Mouse (Mus musculus) limb, embryonic 14.5 days (tissue): ENCODE measurements at regions not wholly inside any gene's neighbourhood (a gene's known extent, or its start where the extent isn't known, plus 50 kb on each side); places are given as distances from the start of the nearest gene placed in this dataset.

Experiments
- ATAC-seq: fragments of 200-750 bp; cut with Nextera tagmentation; 2 replicates; pipeline ENCODE4 v1.8.0; 2017; ENCODE audit warnings: low read depth, moderate number of reproducible peaks, moderate TSS enrichment; ENCODE audit not compliant: low FRiP score
- DNase-seq: peaks from one replicate; pipeline ENCODE4 v3.0.0-alpha.2; 2015; ENCODE audit warnings: low spot score
- H3K27ac ChIP-seq: fragments of 300-500 bp; sonication (generic); replicated peaks from 2 replicates; pipeline ENCODE4 v1.5.1; 2014; ENCODE audit warnings: low read depth, mild to moderate bottlenecking, low read length, moderate library complexity, mixed read lengths
- H3K27me3 ChIP-seq: fragments of 300-500 bp; sonication (generic); 2 replicates; pipeline ENCODE4 v1.6.1; 2014; ENCODE audit warnings: low read length, mixed read lengths; ENCODE audit not compliant: control insufficient read depth, insufficient read depth
- H3K36me3 ChIP-seq: fragments of 300-500 bp; sonication (generic); 2 replicates; pipeline ENCODE4 v1.6.1; 2014; ENCODE audit warnings: mild to moderate bottlenecking, low read length, moderate library complexity, mixed read lengths; ENCODE audit not compliant: control insufficient read depth, insufficient read depth
- H3K4me1 ChIP-seq: fragments of 300-500 bp; sonication (generic); 2 replicates; pipeline ENCODE4 v1.6.1; 2014; ENCODE audit warnings: antibody characterized with exemption, low read length, mixed read lengths; ENCODE audit not compliant: control insufficient read depth, insufficient read depth
- H3K4me2 ChIP-seq: fragments of 300-500 bp; sonication (generic); replicated peaks from 2 replicates; pipeline ENCODE4 v1.6.1; 2014; ENCODE audit warnings: low read depth, mild to moderate bottlenecking, low read length, moderate library complexity; ENCODE audit not compliant: severe bottlenecking
- H3K4me3 ChIP-seq: fragments of 300-500 bp; sonication (generic); replicated peaks from 2 replicates; pipeline ENCODE4 v1.5.1; 2014; ENCODE audit warnings: low read length
- H3K9ac ChIP-seq: fragments of 300-500 bp; sonication (generic); 2 replicates; pipeline ENCODE4 v1.6.1; 2014; ENCODE audit warnings: mild to moderate bottlenecking, low read depth, low read length, moderate library complexity; ENCODE audit not compliant: severe bottlenecking
- H3K9me3 ChIP-seq: fragments of 300-500 bp; sonication (generic); 2 replicates; pipeline ENCODE4 v1.6.1; 2016; ENCODE audit warnings: low read length; ENCODE audit not compliant: control insufficient read depth
- POLR2A ChIP-seq: fragments of 200-500 bp; IDR thresholded peaks from 2 replicates; pipeline ENCODE4 v1.8.0; 2012; ENCODE audit warnings: inconsistent platforms, mild to moderate bottlenecking, moderate library complexity, borderline replicate concordance; ENCODE audit not compliant: insufficient read depth, insufficient read length; ENCODE audit errors: extremely low read depth
- WGBS: fragments of 180-500 bp; shearing (Covaris S2); extraction: QIAGEN DNeasy Blood & Tissue Kit; methylation state at CpG from one replicate; pipeline ENCODE4 v1.1.7; 2014; 5-methylcytosine and 5-hydroxymethylcytosine counted together

DNA sequence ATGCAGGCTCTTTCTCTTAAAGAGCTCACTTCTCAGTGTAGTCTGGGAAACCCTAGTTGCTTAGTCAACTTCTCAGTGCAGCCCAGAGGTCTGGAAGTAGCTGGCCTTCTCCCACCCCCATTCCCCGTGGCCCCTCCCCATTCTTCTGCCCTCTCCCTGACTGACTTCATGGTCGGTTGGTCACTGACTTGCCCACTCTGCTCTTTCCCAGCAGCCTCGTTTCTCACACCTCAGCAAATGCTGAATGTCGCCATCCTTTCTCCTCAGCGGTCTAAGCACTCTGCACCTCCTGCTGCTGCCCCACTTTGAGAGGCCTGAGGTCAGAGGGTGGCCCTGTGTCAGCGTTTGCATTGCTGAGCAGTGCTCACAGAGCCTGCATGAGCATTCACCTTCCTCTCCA is 70.8 kb upstream of the Ntrk2 start:
- Histone ChIP-seq H3K27ac (no peak overlapping the region), H3K4me3 (no peak overlapping the region), H3K27me3 (no peaks in the 10 kb centered on the region), H3K9me3 (no peaks in the 10 kb centered on the region), H3K4me2 (no peak overlapping the region), H3K9ac (no peak overlapping the region), H3K4me1 (peaks cover 3% of the 10 kb centered on the region; the same call in 1 of the 2 replicates), H3K36me3 (no peaks in the 10 kb centered on the region)
- ATAC-seq (no peak), DNase-seq (no peak)
- no peak for TF ChIP-seq POLR2A
- 24% methylated on average over 6 of the region's 6 CpGs for WGBS

DNA sequence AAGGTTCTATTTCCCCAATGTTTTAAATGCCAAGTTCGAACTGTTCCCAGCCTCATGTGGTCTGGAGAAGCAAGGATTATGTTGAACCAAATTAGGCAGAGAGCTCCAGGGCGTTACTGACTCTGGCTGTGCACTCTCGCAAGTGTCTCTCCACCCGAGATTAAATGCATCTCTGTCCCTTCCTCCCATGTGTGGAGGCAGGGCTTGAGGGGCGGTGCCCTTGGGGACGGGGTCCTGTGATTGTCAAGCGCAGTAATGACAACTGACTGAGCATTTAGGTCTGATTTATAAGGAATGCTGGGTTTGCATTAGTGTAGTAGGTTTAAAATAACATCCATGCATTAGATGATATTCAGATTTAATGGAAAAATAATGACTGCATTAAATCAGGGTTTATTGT is 65.6 kb upstream of the Ntrk2 start:
- WGBS = 53% methylated on average over 7 of the region's 7 CpGs
- no peak for DNase-seq
- Histone ChIP-seq H3K9ac (no peak overlapping the region), H3K27me3 (no peaks in the 10 kb centered on the region), H3K9me3 (no peaks in the 10 kb centered on the region), H3K4me1 (no peaks in the 10 kb centered on the region), H3K4me3 (no peak overlapping the region), H3K27ac (no peak overlapping the region), H3K4me2 (no peak overlapping the region), H3K36me3 (no peaks in the 10 kb centered on the region)
- no peak for TF ChIP-seq POLR2A
- ATAC-seq = no peak

DNA sequence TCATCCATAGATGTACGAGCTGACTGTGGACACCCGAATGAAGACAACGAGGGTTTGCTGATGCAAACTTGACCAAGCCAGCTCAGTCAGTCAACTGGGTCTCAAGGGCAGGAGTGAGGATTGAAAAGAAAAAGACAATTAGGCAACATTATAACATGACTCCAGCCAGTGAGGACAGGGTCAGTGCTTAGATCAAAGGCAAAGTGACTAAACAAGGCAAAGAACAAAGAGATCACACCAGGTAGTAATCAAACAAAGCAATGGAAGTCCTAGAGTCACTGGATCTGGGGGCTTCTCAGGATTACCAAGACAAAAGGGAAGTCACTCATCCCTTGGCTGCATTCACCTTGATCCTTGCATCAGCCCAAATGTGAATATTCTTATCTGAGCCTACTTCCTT is 60.3 kb upstream of the Ntrk2 start:
- no peaks in the 10 kb centered on the region for H3K9me3 ChIP-seq
- H3K36me3 ChIP-seq = no peaks in the 10 kb centered on the region
- no peaks in the 10 kb centered on the region for H3K27me3 ChIP-seq
- no peak overlapping the region for H3K9ac ChIP-seq
- WGBS = 79% methylated on average over 3 of the region's 3 CpGs
- H3K4me1 ChIP-seq = no peaks in the 10 kb centered on the region
- ATAC-seq = no peak
- H3K4me2 ChIP-seq = no peak overlapping the region
- no peak for DNase-seq
- no peak overlapping the region for H3K27ac ChIP-seq
- H3K4me3 ChIP-seq = no peak overlapping the region
- no peak for TF ChIP-seq POLR2A

DNA sequence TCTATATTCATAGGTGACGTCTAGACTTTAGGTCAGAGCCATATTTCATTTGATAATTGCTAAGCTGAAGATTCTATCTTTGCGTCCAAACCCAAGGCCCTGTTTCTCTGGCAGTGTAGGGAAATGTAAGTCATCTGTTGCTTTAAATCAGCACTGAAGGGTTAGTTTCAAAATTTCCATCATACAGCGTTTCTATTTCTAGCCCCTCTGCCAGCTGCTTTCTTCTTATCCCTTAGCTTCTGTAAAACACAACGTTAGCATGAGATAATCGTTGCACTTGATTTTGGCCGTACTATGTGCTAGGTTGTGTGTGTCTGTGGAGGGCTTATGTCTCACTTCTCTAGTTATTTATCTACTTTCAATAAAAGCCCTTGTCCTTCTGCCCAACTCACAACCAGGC is 58.7 kb upstream of the Ntrk2 start:
- Histone ChIP-seq H3K27me3 (no peaks in the 10 kb centered on the region), H3K27ac (no peak overlapping the region), H3K9ac (no peak overlapping the region), H3K36me3 (no peaks in the 10 kb centered on the region), H3K4me1 (no peaks in the 10 kb centered on the region), H3K4me2 (no peak overlapping the region), H3K4me3 (no peak overlapping the region), H3K9me3 (no peaks in the 10 kb centered on the region)
- DNase-seq (no peak), ATAC-seq (no peak)
- TF ChIP-seq POLR2A = no peak
- 83% methylated on average over 6 of the region's 6 CpGs for WGBS

DNA sequence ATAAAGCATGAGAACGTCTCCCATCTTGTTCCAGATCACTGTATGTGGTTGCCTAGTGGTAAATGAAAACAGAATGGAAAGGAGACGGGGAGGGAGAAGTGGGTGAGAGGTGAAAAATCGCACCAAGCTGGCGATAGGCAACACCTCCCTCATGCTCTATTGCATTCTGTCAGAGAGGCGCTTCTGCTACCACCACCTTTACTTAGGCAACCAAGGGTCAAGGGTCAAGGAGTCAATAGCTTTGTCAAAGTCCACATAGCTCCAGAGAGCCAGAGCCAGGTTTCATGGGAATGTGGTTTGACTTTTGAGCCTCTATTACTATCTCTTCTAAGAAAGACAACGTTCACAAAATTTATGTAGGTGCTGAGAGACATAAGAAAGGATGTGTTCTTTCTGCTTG is 50.2 kb upstream of the Ntrk2 start:
- Histone ChIP-seq H3K9me3 (no peaks in the 10 kb centered on the region), H3K4me1 (no peaks in the 10 kb centered on the region), H3K9ac (no peak overlapping the region), H3K27me3 (no peaks in the 10 kb centered on the region), H3K4me3 (no peak overlapping the region), H3K4me2 (no peak overlapping the region), H3K36me3 (no peaks in the 10 kb centered on the region), H3K27ac (no peak overlapping the region)
- TF ChIP-seq POLR2A = no peak
- WGBS = 66% methylated on average over 6 of the region's 6 CpGs
- ATAC-seq (no peak), DNase-seq (no peak)
